Mouse (Mus musculus): ENCODE data around the gene Ccdc183. TPM values are rescaled to one million over a fixed set of nuclear protein-coding genes. Genes with fewer than 3 reads are reported as not detected.

Ccdc183 gene
- total RNA-seq (2022) = not detected

- no peak for DNase-seq
Measured at GRCm38 (mm10) chr2:25617578-25617977, at the start of gene Ccdc183. Gene Ccdc183 (minus strand): TSS chr2:25617678.

GRCm38 (mm10) chr2:25666516-25666915, 49.0 kb upstream of the Ccdc183 start:
- DNase-seq = no peak

GRCm38 (mm10) chr2:25664125-25664524, 46.6 kb upstream of the Ccdc183 start:
- DNase-seq = no peak

GRCm38 (mm10) chr2:25663511-25663910, 46.0 kb upstream of the Ccdc183 start:
- DNase-seq = peak; percentile 38

GRCm38 (mm10) chr2:25661245-25661970, 43.9 kb upstream of the Ccdc183 start:
- no peak for DNase-seq

GRCm38 (mm10) chr2:25660279-25660678, 42.8 kb upstream of the Ccdc183 start:
- peak; percentile 41 for DNase-seq

- no peak for DNase-seq
Measured at GRCm38 (mm10) chr2:25657652-25658051, 40.2 kb upstream of the Ccdc183 start, which contains the start of gene Lcn5. Gene Lcn5 (plus strand): TSS chr2:25657952.

GRCm38 (mm10) chr2:25657246-25657645, 39.8 kb upstream of the Ccdc183 start:
- DNase-seq = no peak

GRCm38 (mm10) chr2:25656691-25657090, 39.2 kb upstream of the Ccdc183 start:
- DNase-seq = no peak

- DNase-seq = no peak
Measured at GRCm38 (mm10) chr2:25654502-25654901, 37.0 kb upstream of the Ccdc183 start.

GRCm38 (mm10) chr2:25652902-25653301, 35.4 kb upstream of the Ccdc183 start, which contains the start of gene Lcn8:
Gene Lcn8 (plus strand): TSS chr2:25653120.
- no peak for DNase-seq

GRCm38 (mm10) chr2:25639890-25640289, 22.4 kb upstream of the Ccdc183 start:
- no peak for DNase-seq

GRCm38 (mm10) chr2:25634046-25634445, 16.6 kb upstream of the Ccdc183 start:
- DNase-seq = no peak

- DNase-seq = peak; percentile 72
Measured at GRCm38 (mm10) chr2:25633616-25634015, 16.1 kb upstream of the Ccdc183 start.

GRCm38 (mm10) chr2:25628738-25629137, 11.3 kb upstream of the Ccdc183 start:
- no peak for DNase-seq

- no peak for DNase-seq
Measured at GRCm38 (mm10) chr2:25627811-25628210, 10.3 kb upstream of the Ccdc183 start, which contains the start of gene Fcna. Gene Fcna (minus strand): TSS chr2:25628030.

- DNase-seq = no peak
Measured at GRCm38 (mm10) chr2:25625986-25626385, 8.5 kb upstream of the Ccdc183 start.

- DNase-seq = peak; percentile 90
Measured at GRCm38 (mm10) chr2:25621229-25622200, 4.0 kb upstream of the Ccdc183 start, which contains the start of gene Tmem141. Gene Tmem141 (minus strand): TSS chr2:25622005.

GRCm38 (mm10) chr2:25620852-25621228, 3.4 kb upstream of the Ccdc183 start:
- DNase-seq = no peak

GRCm38 (mm10) chr2:25620386-25620785, 2.9 kb upstream of the Ccdc183 start:
- no peak for DNase-seq

GRCm38 (mm10) chr2:25616398-25616797, 1.1 kb downstream of the Ccdc183 start:
- DNase-seq = no peak

GRCm38 (mm10) chr2:25608671-25609070, 8.8 kb downstream of the Ccdc183 start:
- no peak for DNase-seq
